Mouse (Mus musculus): ENCODE data around the gene Ins2. TPM values are rescaled to one million over a fixed set of nuclear protein-coding genes. Genes with fewer than 3 reads are reported as not detected.

Ins2 gene
- polyA plus RNA-seq, 1 experiment: 0.88 TPM

DNA sequence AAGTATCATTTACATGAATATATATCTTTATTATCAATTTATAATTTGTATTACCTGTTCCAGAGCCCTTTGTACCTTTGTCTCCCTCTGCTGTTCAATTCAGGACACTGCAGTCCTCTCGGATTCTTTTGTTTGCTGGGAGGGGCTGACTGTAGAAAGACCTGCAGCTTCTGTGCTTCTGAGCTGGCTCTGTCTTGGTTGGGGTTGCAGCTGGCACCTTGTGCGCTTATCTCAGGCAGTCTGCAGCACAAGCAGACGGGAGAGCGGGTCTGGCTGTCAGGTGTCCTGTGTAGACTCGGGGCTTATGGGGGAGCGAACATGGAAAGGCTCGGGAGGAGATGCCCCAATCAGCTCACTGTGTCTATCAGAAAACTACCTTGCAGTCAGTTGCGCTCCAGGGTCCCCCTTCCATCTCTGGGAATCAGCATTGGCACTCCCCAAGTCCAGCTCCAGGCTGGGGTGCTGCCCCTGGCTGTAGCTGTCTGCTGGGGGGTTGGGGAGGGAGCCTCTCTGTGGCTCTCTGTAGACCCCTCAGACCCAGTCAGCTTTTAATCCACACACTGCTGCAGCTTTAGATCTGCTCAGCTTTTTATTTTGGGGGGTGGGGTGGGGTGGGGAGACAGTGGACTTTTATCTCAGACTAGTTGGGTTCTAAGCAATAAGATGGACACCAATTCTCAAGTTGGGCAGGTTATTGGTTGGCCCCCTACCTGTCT lies 28.2 kb downstream of the Ins2 start:
- 19% methylated on average over 8 of the region's 8 CpGs for WGBS
- Histone ChIP-seq H3K27me3 (replicated peaks; ENCODE audit: control insufficient read depth, insufficient read depth, low read length) (no peaks in the 10 kb centered on the region), H3K27ac (ENCODE audit: insufficient read depth, low read depth, low read length) (no peak overlapping the region), H3K36me3 (ENCODE audit: control insufficient read depth, insufficient read depth, low read length) (no peaks in the 10 kb centered on the region), H3K4me3 (ENCODE audit: insufficient read depth, low read depth, low read length) (no peak overlapping the region), H3K4me1 (ENCODE audit: control insufficient read depth, insufficient read depth, low read length) (no peaks in the 10 kb centered on the region)
- DNase-seq: peak; percentile 34
- TF ChIP-seq CTCF (conservative IDR thresholded peaks at IDR 0.05; ENCODE audit: insufficient read depth, insufficient read length, low read depth, low read length) (peak; percentile 47), POLR2A (IDR thresholded peaks at IDR 0.05; ENCODE audit: low read depth, low read length) (no peak)

DNA sequence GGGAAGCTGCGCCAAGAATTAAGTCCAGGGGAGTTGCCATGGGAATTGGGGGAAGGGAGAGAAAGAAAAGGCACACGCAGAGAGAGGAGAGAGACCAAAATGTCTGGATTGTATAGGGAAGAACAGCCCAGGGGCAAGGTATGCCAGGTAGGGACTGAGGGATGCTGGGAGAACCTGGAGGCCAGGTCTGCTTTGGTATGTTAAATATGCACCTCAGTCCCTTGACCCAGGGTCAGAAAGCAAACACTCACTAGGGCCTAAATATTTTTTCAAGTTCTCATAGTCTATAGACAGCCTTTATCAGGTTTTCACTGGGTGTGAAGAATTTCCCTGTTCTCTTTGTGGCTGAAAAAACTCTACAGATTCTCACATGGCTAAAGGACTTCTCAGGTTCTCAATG lies 36.3 kb downstream of the Ins2 start:
- Histone ChIP-seq H3K36me3 (ENCODE audit: control insufficient read depth, insufficient read depth, low read length) (no peaks in the 10 kb centered on the region), H3K4me1 (ENCODE audit: control insufficient read depth, insufficient read depth, low read length) (no peaks in the 10 kb centered on the region), H3K27ac (ENCODE audit: insufficient read depth, low read depth, low read length) (no peak overlapping the region), H3K4me3 (ENCODE audit: insufficient read depth, low read depth, low read length) (no peak overlapping the region), H3K27me3 (replicated peaks; ENCODE audit: control insufficient read depth, insufficient read depth, low read length) (no peaks in the 10 kb centered on the region)
- WGBS: 83% methylated on average over 2 of the region's 2 CpGs
- DNase-seq: no peak
- TF ChIP-seq POLR2A (IDR thresholded peaks at IDR 0.05; ENCODE audit: low read depth, low read length) (no peak), CTCF (conservative IDR thresholded peaks at IDR 0.05; ENCODE audit: insufficient read depth, insufficient read length, low read depth, low read length) (no peak)

DNA sequence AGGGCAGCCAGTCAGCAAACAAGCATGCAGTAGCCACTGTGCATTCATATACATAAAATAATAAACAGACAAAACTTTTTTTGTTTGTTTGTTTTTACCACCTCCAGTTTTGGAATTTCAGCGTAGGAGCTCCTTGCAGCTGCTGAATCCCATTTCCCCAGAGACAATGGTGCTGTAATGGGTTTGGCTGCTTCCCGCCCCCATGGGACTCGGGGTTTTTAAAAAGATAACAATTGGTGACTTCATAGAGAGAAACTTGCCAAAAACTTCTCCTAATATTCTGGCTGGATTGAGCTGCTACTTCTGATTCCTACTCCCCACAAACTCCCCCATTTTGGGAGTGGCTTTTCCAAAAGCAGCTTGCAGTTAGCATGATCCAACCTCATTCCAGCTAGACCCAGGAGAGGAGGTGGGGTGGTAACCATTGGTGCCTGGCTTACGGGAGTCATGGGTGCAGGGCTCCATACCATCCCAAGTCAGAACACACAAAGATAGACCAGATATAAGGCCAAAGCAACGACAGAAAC lies 43.8 kb downstream of the Ins2 start:
- DNase-seq: peak; percentile 6
- WGBS: 73% methylated on average over 5 of the region's 5 CpGs
- Histone ChIP-seq H3K4me3 (ENCODE audit: insufficient read depth, low read depth, low read length) (no peak overlapping the region), H3K27ac (ENCODE audit: insufficient read depth, low read depth, low read length) (no peak overlapping the region), H3K27me3 (replicated peaks; ENCODE audit: control insufficient read depth, insufficient read depth, low read length) (no peaks in the 10 kb centered on the region), H3K4me1 (ENCODE audit: control insufficient read depth, insufficient read depth, low read length) (no peaks in the 10 kb centered on the region), H3K36me3 (ENCODE audit: control insufficient read depth, insufficient read depth, low read length) (no peaks in the 10 kb centered on the region)
- TF ChIP-seq POLR2A (IDR thresholded peaks at IDR 0.05; ENCODE audit: low read depth, low read length): no peak
- TF ChIP-seq CTCF (conservative IDR thresholded peaks at IDR 0.05; ENCODE audit: insufficient read depth, insufficient read length, low read depth, low read length): no peak

DNA sequence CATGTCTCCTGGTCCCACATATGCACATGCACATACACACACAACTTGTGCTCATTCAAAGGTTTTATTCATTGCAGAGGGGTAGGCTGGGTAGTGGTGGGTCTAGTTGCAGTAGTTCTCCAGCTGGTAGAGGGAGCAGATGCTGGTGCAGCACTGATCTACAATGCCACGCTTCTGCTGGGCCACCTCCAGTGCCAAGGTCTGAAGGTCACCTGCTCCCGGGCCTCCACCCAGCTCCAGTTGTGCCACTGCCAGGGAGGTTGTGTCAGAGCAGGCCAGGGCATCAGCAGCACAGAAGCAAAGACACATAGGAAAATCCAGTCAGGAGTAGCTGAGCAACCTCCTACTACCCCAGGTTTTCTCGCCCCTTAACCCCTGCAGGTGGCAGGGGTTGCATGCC lies 64.6 kb downstream of the Ins2 start:
- TF ChIP-seq POLR2A (IDR thresholded peaks at IDR 0.05; ENCODE audit: low read depth, low read length): no peak
- no peak for TF ChIP-seq CTCF (conservative IDR thresholded peaks at IDR 0.05; ENCODE audit: insufficient read depth, insufficient read length, low read depth, low read length)
- H3K4me1 ChIP-seq (ENCODE audit: control insufficient read depth, insufficient read depth, low read length): no peaks in the 10 kb centered on the region
- WGBS: 55% methylated on average over 3 of the region's 3 CpGs
- H3K27ac ChIP-seq (ENCODE audit: insufficient read depth, low read depth, low read length): no peak overlapping the region
- H3K36me3 ChIP-seq (ENCODE audit: control insufficient read depth, insufficient read depth, low read length): no peaks in the 10 kb centered on the region
- H3K27me3 ChIP-seq (replicated peaks; ENCODE audit: control insufficient read depth, insufficient read depth, low read length): no peaks in the 10 kb centered on the region
- DNase-seq: peak; percentile 67
- H3K4me3 ChIP-seq (ENCODE audit: insufficient read depth, low read depth, low read length): no peak overlapping the region

DNA sequence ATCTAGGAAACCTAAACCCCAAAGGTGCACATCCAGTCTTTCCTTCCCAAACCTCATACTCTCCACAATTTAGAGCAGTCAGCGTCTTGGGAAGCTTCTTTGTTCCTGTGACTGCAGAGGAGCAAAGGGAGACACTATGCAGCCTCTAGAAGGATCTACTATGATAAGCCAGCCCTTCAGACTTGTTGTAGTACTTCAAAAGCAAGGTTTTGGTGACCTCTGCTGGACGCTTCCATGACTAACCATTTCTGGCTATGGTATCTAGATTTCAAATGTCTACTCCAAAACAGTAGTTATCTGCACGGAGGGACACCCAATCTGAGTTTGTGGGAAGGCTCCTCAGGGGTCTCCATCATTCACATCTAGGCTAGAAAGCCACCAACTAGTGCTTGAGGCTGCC lies 67.5 kb downstream of the Ins2 start:
- TF ChIP-seq CTCF (conservative IDR thresholded peaks at IDR 0.05; ENCODE audit: insufficient read depth, insufficient read length, low read depth, low read length) (peak; percentile 38), POLR2A (IDR thresholded peaks at IDR 0.05; ENCODE audit: low read depth, low read length) (no peak)
- WGBS: 7% methylated on average over 3 of the region's 3 CpGs
- Histone ChIP-seq H3K27ac (ENCODE audit: insufficient read depth, low read depth, low read length) (no peak overlapping the region), H3K4me1 (ENCODE audit: control insufficient read depth, insufficient read depth, low read length) (no peaks in the 10 kb centered on the region), H3K27me3 (replicated peaks; ENCODE audit: control insufficient read depth, insufficient read depth, low read length) (no peaks in the 10 kb centered on the region), H3K4me3 (ENCODE audit: insufficient read depth, low read depth, low read length) (no peak overlapping the region), H3K36me3 (ENCODE audit: control insufficient read depth, insufficient read depth, low read length) (no peaks in the 10 kb centered on the region)
- peak; percentile 56 for DNase-seq

DNA sequence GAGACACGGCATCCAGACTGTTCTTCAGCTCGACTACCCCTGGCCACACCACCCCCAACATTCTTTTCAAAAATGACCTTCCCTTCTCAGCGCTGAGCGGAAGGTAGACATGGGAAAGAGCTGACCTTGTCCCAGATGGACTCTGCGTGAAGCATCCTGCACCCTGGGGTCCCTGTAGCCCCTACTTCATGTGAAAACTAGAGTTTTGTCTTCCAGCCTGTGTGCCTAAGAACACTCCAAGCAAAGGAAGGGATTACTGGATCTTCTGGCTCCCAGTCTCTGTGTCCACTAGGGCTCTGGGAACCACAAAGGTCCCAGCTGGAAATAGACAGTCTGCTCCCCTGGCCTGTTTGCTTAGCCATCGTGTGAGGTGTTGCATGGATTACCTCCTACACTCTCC lies 68.0 kb downstream of the Ins2 start:
- H3K27me3 ChIP-seq (replicated peaks; ENCODE audit: control insufficient read depth, insufficient read depth, low read length): no peaks in the 10 kb centered on the region
- no peaks in the 10 kb centered on the region for H3K4me1 ChIP-seq (ENCODE audit: control insufficient read depth, insufficient read depth, low read length)
- no peak overlapping the region for H3K4me3 ChIP-seq (ENCODE audit: insufficient read depth, low read depth, low read length)
- DNase-seq: no peak
- no peak overlapping the region for H3K27ac ChIP-seq (ENCODE audit: insufficient read depth, low read depth, low read length)
- H3K36me3 ChIP-seq (ENCODE audit: control insufficient read depth, insufficient read depth, low read length): no peaks in the 10 kb centered on the region
- WGBS: 57% methylated on average over 6 of the region's 6 CpGs
- TF ChIP-seq POLR2A (IDR thresholded peaks at IDR 0.05; ENCODE audit: low read depth, low read length) (no peak), CTCF (conservative IDR thresholded peaks at IDR 0.05; ENCODE audit: insufficient read depth, insufficient read length, low read depth, low read length) (no peak)

DNA sequence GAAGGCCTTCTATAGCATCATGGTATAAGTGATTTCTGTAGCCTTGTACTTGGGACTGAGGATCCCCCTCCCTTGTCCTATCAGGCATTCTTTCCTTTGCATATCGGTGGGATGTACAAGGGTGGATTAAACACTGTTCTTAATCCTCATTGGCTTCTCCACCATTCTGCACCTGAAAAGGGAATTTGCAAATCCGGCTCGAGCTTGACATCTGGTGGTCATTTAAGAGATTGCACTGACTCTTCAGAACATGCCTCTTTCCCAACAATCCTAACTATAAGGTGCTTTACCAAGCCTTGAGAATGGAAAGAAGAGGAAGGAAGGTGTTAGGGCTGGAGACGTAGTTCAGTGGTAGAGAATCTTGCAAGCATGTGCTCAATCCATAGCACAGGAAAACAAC lies 71.1 kb downstream of the Ins2 start:
- Histone ChIP-seq H3K27ac (ENCODE audit: insufficient read depth, low read depth, low read length) (no peak overlapping the region), H3K4me1 (ENCODE audit: control insufficient read depth, insufficient read depth, low read length) (no peaks in the 10 kb centered on the region), H3K4me3 (ENCODE audit: insufficient read depth, low read depth, low read length) (no peak overlapping the region), H3K36me3 (ENCODE audit: control insufficient read depth, insufficient read depth, low read length) (no peaks in the 10 kb centered on the region), H3K27me3 (replicated peaks; ENCODE audit: control insufficient read depth, insufficient read depth, low read length) (no peaks in the 10 kb centered on the region)
- TF ChIP-seq CTCF (conservative IDR thresholded peaks at IDR 0.05; ENCODE audit: insufficient read depth, insufficient read length, low read depth, low read length) (peak; percentile 35; the same call in 1 of the 2 replicates), POLR2A (IDR thresholded peaks at IDR 0.05; ENCODE audit: low read depth, low read length) (no peak)
- peak; percentile 43 for DNase-seq
- WGBS: 13% methylated on average over 4 of the region's 4 CpGs

Measured in kidney, adult 2 months (tissue).